Mouse (Mus musculus): ENCODE measurements around the gene Arid5a.

Gene Arid5a

DNA sequence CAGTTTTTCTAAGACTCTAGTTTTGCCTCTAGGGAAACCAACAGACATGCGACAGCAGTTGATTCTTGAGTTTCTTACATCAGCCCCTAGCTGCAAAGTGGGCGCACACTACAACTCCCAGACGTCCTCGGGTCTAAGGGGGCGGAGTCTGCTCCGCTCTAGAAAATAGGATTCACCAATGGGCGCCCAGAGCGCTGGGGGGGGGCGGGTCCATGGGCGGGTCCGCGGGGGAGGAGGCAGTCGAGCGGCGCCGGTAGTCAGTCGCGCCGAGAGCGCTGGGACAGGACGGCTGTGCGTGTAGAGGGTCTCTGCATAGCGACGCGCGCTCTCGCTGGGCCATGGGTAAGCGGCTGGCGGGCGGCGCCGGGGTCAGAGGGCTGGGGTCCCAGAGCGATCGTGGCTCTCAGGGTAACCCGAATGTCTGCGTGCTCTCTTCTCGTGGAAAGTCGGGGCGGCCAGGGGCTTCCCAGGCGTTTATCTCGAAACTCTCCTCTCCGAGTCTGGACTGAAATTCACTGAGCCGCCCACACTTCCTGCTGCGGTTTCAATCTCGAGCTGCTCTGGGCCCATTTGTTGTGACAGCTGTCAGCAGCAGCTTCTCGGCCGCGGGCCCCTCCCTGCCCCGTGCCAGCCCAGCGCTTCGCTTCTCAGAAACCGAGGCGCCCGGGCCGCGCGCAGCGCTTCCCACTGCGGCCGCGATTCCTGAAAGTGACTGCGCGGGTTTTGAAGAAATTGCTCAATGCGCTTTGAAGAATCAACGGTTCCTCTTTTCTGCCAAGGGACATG, at the start of gene Arid5a:
Gene Arid5a (plus strand): TSS at position 239 of the 786 bp plus-strand sequence.
- DNase-seq (ENCODE audit: low spot score in 2 of 2), result peak; percentile 71 to 84

- DNase-seq (ENCODE audit: low spot score in 2 of 2), result no peak
Measured at GRCm38 (mm10) chr1:36258631-36259030, 48.9 kb upstream of the Arid5a start.

DNA sequence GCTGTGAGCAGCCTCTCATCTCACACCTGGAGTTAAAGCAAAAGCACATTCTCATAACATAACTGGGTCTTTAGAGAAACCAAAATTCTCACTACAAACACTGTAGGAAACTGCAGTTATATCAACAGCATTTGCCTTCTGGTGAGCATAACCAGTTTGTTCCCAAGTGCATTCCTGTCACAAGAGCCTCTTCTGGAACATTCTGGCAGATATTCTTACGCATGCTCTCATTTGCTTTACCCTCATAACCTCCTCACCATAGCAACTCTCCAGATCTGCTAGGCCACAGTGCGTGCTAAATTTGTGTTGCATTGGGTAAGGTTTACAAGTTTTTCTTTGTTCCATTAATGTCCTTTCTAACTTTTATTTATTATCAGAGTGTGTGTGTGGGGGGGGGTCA, 48.3 kb upstream of the Arid5a start:
- no peak for DNase-seq (ENCODE audit: low spot score in 2 of 2)

GRCm38 (mm10) chr1:36260418-36260817, 47.1 kb upstream of the Arid5a start:
- no peak for DNase-seq (ENCODE audit: low spot score in 2 of 2)

GRCm38 (mm10) chr1:36261708-36262504, 45.6 kb upstream of the Arid5a start:
- no peak for DNase-seq (ENCODE audit: low spot score in 2 of 2)

DNA sequence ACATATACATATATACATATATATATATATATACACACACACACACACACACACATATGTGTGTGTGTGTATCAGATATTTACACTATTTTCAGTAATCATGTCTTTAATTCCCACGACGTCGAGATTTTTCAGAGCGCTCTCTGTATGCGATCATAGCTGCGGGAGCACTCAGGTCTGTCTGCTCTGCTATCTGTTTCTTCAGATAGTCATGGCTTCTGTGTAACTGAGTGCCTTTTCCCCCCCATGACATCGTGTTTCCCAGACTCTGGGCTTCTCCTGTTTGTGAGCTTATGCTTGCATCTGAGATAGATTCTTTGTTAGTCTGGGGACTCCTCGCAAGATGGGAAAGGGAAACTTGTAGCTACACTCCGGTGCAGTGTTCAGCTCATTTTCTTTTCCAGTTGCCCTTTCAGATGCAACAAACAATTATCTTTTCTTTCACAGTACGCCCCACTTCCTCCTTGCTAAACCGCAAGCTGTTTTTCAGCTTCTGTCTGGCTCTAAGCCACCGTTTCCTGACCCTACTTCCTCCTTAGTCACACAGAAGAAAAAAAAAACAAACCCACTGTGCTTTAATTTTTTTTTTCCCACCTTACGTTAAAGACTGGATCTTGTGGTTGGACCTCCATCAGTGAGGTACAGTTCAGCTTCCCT, 43.6 kb upstream of the Arid5a start:
- no peak for DNase-seq (ENCODE audit: low spot score in 2 of 2)

- no peak for DNase-seq (ENCODE audit: low spot score in 2 of 2)
Measured at GRCm38 (mm10) chr1:36266293-36266692, 41.2 kb upstream of the Arid5a start.

DNA sequence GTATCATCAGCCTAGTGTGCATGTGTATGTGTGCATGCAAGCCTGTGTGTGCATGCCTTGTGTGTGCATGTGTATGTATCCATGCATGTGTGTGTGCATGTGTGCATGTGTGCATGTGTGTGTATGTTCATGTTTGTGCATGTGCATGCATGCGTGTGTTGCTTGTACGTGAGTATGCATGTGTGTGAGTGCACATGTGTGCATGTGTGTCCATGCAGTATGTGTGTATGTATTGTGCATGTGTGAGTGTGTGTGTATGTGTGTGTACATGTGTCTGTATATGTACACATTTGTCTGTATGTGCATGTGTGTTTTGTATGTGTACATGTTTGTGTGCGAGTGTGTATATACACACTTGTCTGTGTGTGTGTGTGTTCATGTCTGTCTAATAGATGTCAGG, 39.9 kb upstream of the Arid5a start:
- DNase-seq (ENCODE audit: low spot score in 2 of 2), result no peak

- no peak for DNase-seq (ENCODE audit: low spot score in 2 of 2)
Measured at GRCm38 (mm10) chr1:36269121-36269795, 38.3 kb upstream of the Arid5a start.

DNA sequence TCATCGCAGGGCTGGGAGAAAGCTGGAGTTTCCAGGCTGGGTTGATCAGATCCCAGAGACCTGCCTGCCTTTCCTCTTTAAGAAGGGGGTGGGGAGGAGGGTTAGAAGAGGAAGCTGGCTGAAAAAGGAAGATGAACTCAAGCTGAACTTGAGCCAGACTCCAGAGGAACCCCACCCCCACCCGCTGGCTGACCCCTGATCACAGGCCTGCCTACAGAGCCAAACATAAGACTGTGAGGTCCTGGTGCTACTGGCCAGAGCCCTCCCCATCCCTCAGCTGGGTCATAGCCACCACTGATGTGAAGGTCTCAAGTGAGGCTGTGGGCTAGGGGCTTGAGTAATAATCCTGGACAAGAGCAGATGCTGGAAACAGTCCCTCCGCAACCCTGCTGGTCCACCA, 36.9 kb upstream of the Arid5a start:
- peak in 1 of 2 experiments; percentile 28 for DNase-seq (ENCODE audit: low spot score in 2 of 2)

GRCm38 (mm10) chr1:36271516-36272230, 35.9 kb upstream of the Arid5a start:
- DNase-seq (ENCODE audit: low spot score in 2 of 2), result no peak

GRCm38 (mm10) chr1:36272546-36272945, 35.0 kb upstream of the Arid5a start:
- no peak for DNase-seq (ENCODE audit: low spot score in 2 of 2)

- DNase-seq (ENCODE audit: low spot score in 2 of 2), result no peak
Measured at GRCm38 (mm10) chr1:36273288-36273687, 34.2 kb upstream of the Arid5a start.

GRCm38 (mm10) chr1:36274455-36274854, 33.1 kb upstream of the Arid5a start, which contains the start of gene Neurl3:
Gene Neurl3, minus strand, starts transcription at chr1:36274679.
- DNase-seq (ENCODE audit: low spot score in 2 of 2), result no peak

- DNase-seq (ENCODE audit: low spot score in 2 of 2), result no peak
Measured at GRCm38 (mm10) chr1:36275635-36276389, 31.7 kb upstream of the Arid5a start.

DNA sequence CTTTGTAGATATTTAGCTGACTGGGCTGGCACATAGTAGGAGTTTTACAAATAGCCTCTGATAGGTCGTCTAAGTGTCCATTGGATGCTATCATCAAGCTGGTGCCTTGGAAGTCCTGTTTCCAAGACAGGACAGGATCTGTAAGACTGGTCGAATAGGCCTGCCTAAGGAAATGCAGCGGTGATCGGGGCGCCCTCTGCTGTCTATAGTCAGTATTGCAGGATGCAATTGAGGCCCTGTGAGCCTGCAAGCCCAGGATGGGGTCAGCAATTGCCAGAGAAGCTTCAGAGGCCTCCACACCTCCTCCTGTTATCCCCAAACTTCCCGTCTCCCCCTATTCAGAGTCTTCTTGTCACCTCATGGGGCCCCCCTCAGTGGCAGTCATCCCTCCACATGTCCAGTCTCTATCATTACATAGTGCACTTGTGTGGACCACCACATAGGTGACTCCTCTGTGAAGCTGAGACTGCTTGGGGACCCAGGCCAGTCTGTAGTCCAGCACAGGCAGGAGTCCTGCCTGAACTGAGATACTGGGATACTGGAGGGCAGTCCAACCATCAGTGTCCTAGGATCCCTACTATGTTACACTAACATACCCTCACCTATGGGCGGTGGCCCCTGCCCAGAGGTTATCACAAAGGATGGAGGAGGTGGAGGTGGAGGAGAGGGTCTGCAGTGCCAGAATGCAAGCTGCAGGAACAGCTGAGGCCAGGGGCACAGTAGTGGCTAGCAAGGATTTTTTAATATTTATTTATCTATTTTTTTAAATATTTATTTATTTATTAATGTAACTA, 30.1 kb upstream of the Arid5a start:
- DNase-seq (ENCODE audit: low spot score in 2 of 2), result peak; percentile 63 to 80

DNA sequence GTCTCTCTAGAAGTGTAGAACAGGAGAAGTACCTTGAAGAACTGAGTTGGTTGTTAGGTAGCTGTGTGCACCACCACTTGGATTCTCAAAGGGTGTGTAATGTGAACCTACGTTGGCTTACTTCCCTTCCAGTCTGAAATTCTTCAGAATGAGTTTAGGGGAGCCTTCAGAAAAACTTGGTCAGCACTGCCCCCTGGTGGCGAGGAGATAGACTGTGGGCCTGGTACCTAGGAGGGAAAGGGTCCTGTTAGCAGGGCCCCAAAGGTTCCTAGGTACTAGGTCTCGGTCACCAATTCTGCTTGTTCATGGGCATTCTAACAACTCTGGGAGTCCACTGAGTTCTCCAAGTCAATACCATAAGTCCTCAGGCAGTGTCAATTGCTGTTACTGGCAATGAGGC, 28.3 kb upstream of the Arid5a start:
- DNase-seq (ENCODE audit: low spot score in 2 of 2), result peak; percentile 58 to 87

- no peak for DNase-seq (ENCODE audit: low spot score in 2 of 2)
Measured at GRCm38 (mm10) chr1:36280938-36281337, 26.6 kb upstream of the Arid5a start.

- DNase-seq (ENCODE audit: low spot score in 2 of 2), result no peak
Measured at GRCm38 (mm10) chr1:36281849-36282248, 25.7 kb upstream of the Arid5a start.

- DNase-seq (ENCODE audit: low spot score in 2 of 2), result no peak
Measured at GRCm38 (mm10) chr1:36293470-36293869, 14.1 kb upstream of the Arid5a start.
